Mouse (Mus musculus): Measurements from ENCODE around the gene Psg20. TPM values are rescaled to one million over a fixed set of nuclear protein-coding genes. Genes with fewer than 3 reads are reported as not detected.
"Not testable (repeated sequence)": the region's sequence is repeated elsewhere in the genome, so short reads cannot be mapped to it uniquely, and the experiment has no call there.

Gene Psg20
- polyA plus RNA-seq, 1 experiment from 2014 or later: not detected

GRCm38 (mm10) chr7:18710846-18711245 is 24.9 kb upstream of the Psg20 start:
- Histone ChIP-seq H3K4me2 (ENCODE audit: low read length) (no peak overlapping the region), H3K4me3 (ENCODE audit: control insufficient read depth in 1 of 2, insufficient read depth in 1 of 2, low read depth in 1 of 2, low read length in 2 of 2) (no peak overlapping the region), H3K9me3 (ENCODE audit: control insufficient read depth, low read length) (no peaks in the 10 kb centered on the region), H3K27me3 (ENCODE audit: control insufficient read depth, insufficient read depth, low read length) (no peaks in the 10 kb centered on the region), H3K36me3 (ENCODE audit: control insufficient read depth, insufficient read depth, low read length) (no peaks in the 10 kb centered on the region), H3K27ac (replicated peaks in 1 of 2; ENCODE audit: control insufficient read depth in 1 of 2, insufficient read depth in 1 of 2, low read depth in 2 of 2, low read length in 2 of 2) (no peak overlapping the region), H3K9ac (ENCODE audit: low read length) (no peak overlapping the region), H3K4me1 (ENCODE audit: control insufficient read depth in 2 of 2, insufficient read depth in 2 of 2, low read length in 2 of 2) (no peaks in the 10 kb centered on the region; a peak in 1 of 4 replicates)
- 56% methylated on average over 1 of the region's 1 CpGs for WGBS
- ATAC-seq (ENCODE audit: insufficient number of reproducible peaks, insufficient read depth, low FRiP score, low read depth): no peak

GRCm38 (mm10) chr7:18710331-18710730 is 24.3 kb upstream of the Psg20 start:
- not testable (repeated sequence) for H3K36me3 ChIP-seq (ENCODE audit: control insufficient read depth, insufficient read depth, low read length); H3K27ac ChIP-seq (replicated peaks in 1 of 2; ENCODE audit: control insufficient read depth in 1 of 2, insufficient read depth in 1 of 2, low read depth in 2 of 2, low read length in 2 of 2); H3K27me3 ChIP-seq (ENCODE audit: control insufficient read depth, insufficient read depth, low read length); H3K9ac ChIP-seq (ENCODE audit: low read length); H3K4me3 ChIP-seq (ENCODE audit: control insufficient read depth in 1 of 2, insufficient read depth in 1 of 2, low read depth in 1 of 2, low read length in 2 of 2); H3K9me3 ChIP-seq (ENCODE audit: control insufficient read depth, low read length); ATAC-seq (ENCODE audit: insufficient number of reproducible peaks, insufficient read depth, low FRiP score, low read depth); H3K4me2 ChIP-seq (ENCODE audit: low read length); H3K4me1 ChIP-seq (ENCODE audit: control insufficient read depth in 2 of 2, insufficient read depth in 2 of 2, low read length in 2 of 2)
- 66% methylated on average over 4 of the region's 4 CpGs for WGBS

GRCm38 (mm10) chr7:18685586-18685985 is 399 bp downstream of the Psg20 start:
- Histone ChIP-seq H3K9me3 (ENCODE audit: control insufficient read depth, low read length) (no peaks in the 10 kb centered on the region), H3K4me2 (ENCODE audit: low read length) (no peak overlapping the region), H3K27ac (replicated peaks in 1 of 2; ENCODE audit: control insufficient read depth in 1 of 2, insufficient read depth in 1 of 2, low read depth in 2 of 2, low read length in 2 of 2) (no peak overlapping the region), H3K36me3 (ENCODE audit: control insufficient read depth, insufficient read depth, low read length) (no peaks in the 10 kb centered on the region), H3K4me1 (ENCODE audit: control insufficient read depth in 2 of 2, insufficient read depth in 2 of 2, low read length in 2 of 2) (no peaks in the 10 kb centered on the region), H3K4me3 (ENCODE audit: control insufficient read depth in 1 of 2, insufficient read depth in 1 of 2, low read depth in 1 of 2, low read length in 2 of 2) (no peak overlapping the region), H3K27me3 (ENCODE audit: control insufficient read depth, insufficient read depth, low read length) (no peaks in the 10 kb centered on the region), H3K9ac (ENCODE audit: low read length) (no peak overlapping the region)
- ATAC-seq (ENCODE audit: insufficient number of reproducible peaks, insufficient read depth, low FRiP score, low read depth): no peak

GRCm38 (mm10) chr7:18679772-18680171 is 6.2 kb downstream of the Psg20 start:
- H3K4me2 ChIP-seq (ENCODE audit: low read length): no peak overlapping the region
- WGBS: 52% methylated on average over 2 of the region's 2 CpGs
- no peak overlapping the region for H3K9ac ChIP-seq (ENCODE audit: low read length)
- H3K9me3 ChIP-seq (ENCODE audit: control insufficient read depth, low read length): no peaks in the 10 kb centered on the region
- H3K27ac ChIP-seq (replicated peaks in 1 of 2; ENCODE audit: control insufficient read depth in 1 of 2, insufficient read depth in 1 of 2, low read depth in 2 of 2, low read length in 2 of 2): no peak overlapping the region
- no peaks in the 10 kb centered on the region for H3K36me3 ChIP-seq (ENCODE audit: control insufficient read depth, insufficient read depth, low read length)
- no peaks in the 10 kb centered on the region for H3K4me1 ChIP-seq (ENCODE audit: control insufficient read depth in 2 of 2, insufficient read depth in 2 of 2, low read length in 2 of 2)
- ATAC-seq (ENCODE audit: insufficient number of reproducible peaks, insufficient read depth, low FRiP score, low read depth): no peak
- no peaks in the 10 kb centered on the region for H3K27me3 ChIP-seq (ENCODE audit: control insufficient read depth, insufficient read depth, low read length)
- no peak overlapping the region for H3K4me3 ChIP-seq (ENCODE audit: control insufficient read depth in 1 of 2, insufficient read depth in 1 of 2, low read depth in 1 of 2, low read length in 2 of 2)

GRCm38 (mm10) chr7:18656625-18657024 is 29.4 kb downstream of the Psg20 start, which contains the start of gene Psg21:
Gene Psg21 (minus strand): TSS chr7:18656725.
- not testable (repeated sequence) for H3K36me3 ChIP-seq (ENCODE audit: control insufficient read depth, insufficient read depth, low read length); H3K4me1 ChIP-seq (ENCODE audit: control insufficient read depth in 2 of 2, insufficient read depth in 2 of 2, low read length in 2 of 2); H3K27ac ChIP-seq (replicated peaks in 1 of 2; ENCODE audit: control insufficient read depth in 1 of 2, insufficient read depth in 1 of 2, low read depth in 2 of 2, low read length in 2 of 2); ATAC-seq (ENCODE audit: insufficient number of reproducible peaks, insufficient read depth, low FRiP score, low read depth); H3K9me3 ChIP-seq (ENCODE audit: control insufficient read depth, low read length); H3K4me2 ChIP-seq (ENCODE audit: low read length); H3K27me3 ChIP-seq (ENCODE audit: control insufficient read depth, insufficient read depth, low read length); H3K9ac ChIP-seq (ENCODE audit: low read length); H3K4me3 ChIP-seq (ENCODE audit: control insufficient read depth in 1 of 2, insufficient read depth in 1 of 2, low read depth in 1 of 2, low read length in 2 of 2)
- 30% methylated on average over 1 of the region's 2 CpGs for WGBS

GRCm38 (mm10) chr7:18626921-18627320 is 59.1 kb downstream of the Psg20 start:
- H3K27me3 ChIP-seq (ENCODE audit: control insufficient read depth, insufficient read depth, low read length); H3K27ac ChIP-seq (replicated peaks in 1 of 2; ENCODE audit: control insufficient read depth in 1 of 2, insufficient read depth in 1 of 2, low read depth in 2 of 2, low read length in 2 of 2); H3K4me2 ChIP-seq (ENCODE audit: low read length); H3K36me3 ChIP-seq (ENCODE audit: control insufficient read depth, insufficient read depth, low read length); H3K4me3 ChIP-seq (ENCODE audit: control insufficient read depth in 1 of 2, insufficient read depth in 1 of 2, low read depth in 1 of 2, low read length in 2 of 2); H3K4me1 ChIP-seq (ENCODE audit: control insufficient read depth in 2 of 2, insufficient read depth in 2 of 2, low read length in 2 of 2); ATAC-seq (ENCODE audit: insufficient number of reproducible peaks, insufficient read depth, low FRiP score, low read depth); H3K9me3 ChIP-seq (ENCODE audit: control insufficient read depth, low read length); H3K9ac ChIP-seq (ENCODE audit: low read length): not testable (repeated sequence)
- WGBS: 66% methylated on average over 8 of the region's 8 CpGs

Other genes starting within 250 kb of the Psg20 start
- not detected in 2 replicates for gene Psg26, start 202.0 kb downstream of the Psg20 start, polyA plus RNA-seq (2014; fragmentation: Nextera tagmentation; extraction: Ambion mirVana)
- not detected in 2 replicates for gene Psg25, start 153.9 kb downstream of the Psg20 start, polyA plus RNA-seq (2014; fragmentation: Nextera tagmentation; extraction: Ambion mirVana)
- not detected in 2 replicates for gene Psg27, start 118.9 kb downstream of the Psg20 start, polyA plus RNA-seq (2014; fragmentation: Nextera tagmentation; extraction: Ambion mirVana)
- not detected in 2 replicates for gene Psg23, start 69.7 kb downstream of the Psg20 start, polyA plus RNA-seq (2014; fragmentation: Nextera tagmentation; extraction: Ambion mirVana)
- not detected in 2 replicates for gene Psg21, start 29.5 kb downstream of the Psg20 start, polyA plus RNA-seq (2014; fragmentation: Nextera tagmentation; extraction: Ambion mirVana)
- gene Psg22, start 31.9 kb upstream of the Psg20 start, polyA plus RNA-seq (2014; fragmentation: Nextera tagmentation; extraction: Ambion mirVana): not detected in 2 replicates
- not detected in 2 replicates for gene Psg19, start 112.3 kb upstream of the Psg20 start, polyA plus RNA-seq (2014; fragmentation: Nextera tagmentation; extraction: Ambion mirVana)
- not detected in 2 replicates for gene Psg17, start 135.4 kb upstream of the Psg20 start, polyA plus RNA-seq (2014; fragmentation: Nextera tagmentation; extraction: Ambion mirVana)
- 0.16 and 0.46 TPM in 2 replicates for gene Mill2, start 153.8 kb upstream of the Psg20 start, polyA plus RNA-seq (2014; fragmentation: Nextera tagmentation; extraction: Ambion mirVana)
- gene Pglyrp1, start 185.1 kb upstream of the Psg20 start, polyA plus RNA-seq (2014; fragmentation: Nextera tagmentation; extraction: Ambion mirVana): 0.93 and 1.8 TPM in 2 replicates
- 12.2 and 14.3 TPM in 2 replicates for gene Ccdc61, start 224.2 kb upstream of the Psg20 start, polyA plus RNA-seq (2014; fragmentation: Nextera tagmentation; extraction: Ambion mirVana)
- gene Nova2, start 239.7 kb upstream of the Psg20 start, polyA plus RNA-seq (2014; fragmentation: Nextera tagmentation; extraction: Ambion mirVana): 0.57 and 0.88 TPM in 2 replicates

Data from heart, embryonic 14.5 days (tissue).